Comparison of ENCODE assay signal across 27 mouse cellular contexts in genomic region chr10:93102321-93102720, GRCm38 (mm10). TPM values are rescaled to one million over a fixed set of nuclear protein-coding genes. Genes with fewer than 3 reads are reported as not detected.
"Had no signal": no experiment of that assay in that cellular context is flagged by ENCODE, and none has a peak within 500 bp of the region (broad histone marks: within the 10 kb centered on the region; RNA-seq: fewer than 3 reads in every experiment).

No protein-coding gene starts in this region.

- H3K4me3 ChIP-seq: heart, embryonic 13.5 days; heart, embryonic 15.5 days; hindbrain, embryonic 13.5 days; hindbrain, embryonic 15.5 days; kidney, embryonic 15.5 days; limb, embryonic 13.5 days; limb, embryonic 15.5 days had no signal

- H3K27me3 ChIP-seq: heart, embryonic 13.5 days; heart, embryonic 15.5 days; hindbrain, embryonic 13.5 days; hindbrain, embryonic 15.5 days; kidney, embryonic 15.5 days; limb, embryonic 13.5 days; limb, embryonic 15.5 days had no signal

- H3K9ac ChIP-seq: heart, embryonic 13.5 days; heart, embryonic 15.5 days; hindbrain, embryonic 13.5 days; hindbrain, embryonic 15.5 days; kidney, embryonic 15.5 days; limb, embryonic 13.5 days; limb, embryonic 15.5 days; liver, embryonic 14.5 days had no signal

- H3K36me3 ChIP-seq: heart, embryonic 13.5 days; heart, embryonic 15.5 days; hindbrain, embryonic 13.5 days; hindbrain, embryonic 15.5 days; kidney, embryonic 15.5 days; limb, embryonic 13.5 days; limb, embryonic 15.5 days had no signal

- H3K4me1 ChIP-seq: heart, embryonic 13.5 days; heart, embryonic 15.5 days; hindbrain, embryonic 13.5 days; hindbrain, embryonic 15.5 days; limb, embryonic 13.5 days; limb, embryonic 15.5 days had no signal

- ATAC-seq: hindbrain, postnatal 0 days; intestine, embryonic 16.5 days had no signal

- H3K9me3 ChIP-seq: heart, embryonic 15.5 days; hindbrain, embryonic 13.5 days; hindbrain, embryonic 15.5 days; kidney, embryonic 15.5 days; limb, embryonic 15.5 days had no signal

- H3K27ac ChIP-seq: heart, embryonic 13.5 days; heart, embryonic 15.5 days; hindbrain, embryonic 13.5 days; hindbrain, embryonic 15.5 days; hindbrain, postnatal 0 days; kidney, embryonic 15.5 days; kidney, postnatal 0 days; limb, embryonic 13.5 days; limb, embryonic 15.5 days; liver, embryonic 14.5 days had no signal

- H3K4me2 ChIP-seq: heart, embryonic 11.5 days; heart, embryonic 13.5 days; heart, embryonic 15.5 days; hindbrain, embryonic 13.5 days; hindbrain, embryonic 15.5 days; kidney, embryonic 15.5 days; limb, embryonic 13.5 days; limb, embryonic 15.5 days; liver, embryonic 11.5 days had no signal

- DNase-seq: gastrocnemius, postnatal 14 days; gastrocnemius, postnatal 36 days; heart, adult 18-20 months; heart, postnatal 14 days; heart, postnatal 36 days; kidney, adult 11 months; kidney, adult 2 months; kidney, adult 9 months; kidney, postnatal 14 days; kidney, postnatal 36 days; layer of hippocampus, adult 9-11 months; layer of hippocampus, postnatal 36 days; left cerebral cortex, postnatal 4 days had no signal

RNA-seq across cellular contexts. Expression of gene Cfap54, which starts 20.9 kb away (rescaled TPM):
- polyA plus RNA-seq: liver, embryonic 16.5 days had no signal
